Mouse (Mus musculus): ENCODE measurements around the gene Sept5. TPM values are rescaled to one million over a fixed set of nuclear protein-coding genes. Genes with fewer than 3 reads are reported as not detected.

The Sept5 gene
- polyA plus RNA-seq, 1 experiment: 74.2 TPM

GRCm38 (mm10) chr16:18645329-18645728 lies 15.6 kb upstream of the Sept5 start:
- H3K4me3 ChIP-seq (ENCODE audit: insufficient read depth, poor library complexity, severe bottlenecking): no peak overlapping the region

GRCm38 (mm10) chr16:18644485-18644884 lies 14.7 kb upstream of the Sept5 start:
- Histone ChIP-seq H3K4me3 (ENCODE audit: insufficient read depth, poor library complexity, severe bottlenecking) (no peak overlapping the region), H3K79me3 (ENCODE audit: low read depth) (no peaks in the 10 kb centered on the region), H3K36me3 (ENCODE audit: control insufficient read depth, insufficient read depth) (no peaks in the 10 kb centered on the region), H3K27me3 (ENCODE audit: control insufficient read depth, insufficient read depth, insufficient read length) (no peaks in the 10 kb centered on the region), H3ac (ENCODE audit: control insufficient read depth, insufficient read length, low read depth) (no peak overlapping the region), H3K79me2 (ENCODE audit: control insufficient read depth, insufficient read depth) (no peaks in the 10 kb centered on the region)
- TF ChIP-seq MYOD1 (IDR thresholded peaks at IDR 0.05; ENCODE audit: control insufficient read depth, insufficient read length, low read depth) (no peak), CEBPB (IDR thresholded peaks at IDR 0.05; ENCODE audit: low read depth) (no peak)

More at GRCm38 (mm10) chr16:18645329-18645728, 15.6 kb upstream of the Sept5 start:
- Histone ChIP-seq H3K79me2 (ENCODE audit: control insufficient read depth, insufficient read depth) (no peaks in the 10 kb centered on the region), H3ac (ENCODE audit: control insufficient read depth, insufficient read length, low read depth) (no peak overlapping the region), H3K36me3 (ENCODE audit: control insufficient read depth, insufficient read depth) (no peaks in the 10 kb centered on the region), H3K79me3 (ENCODE audit: low read depth) (no peaks in the 10 kb centered on the region), H3K27me3 (ENCODE audit: control insufficient read depth, insufficient read depth, insufficient read length) (no peaks in the 10 kb centered on the region)
- TF ChIP-seq FOSL1 (IDR thresholded peaks at IDR 0.05; ENCODE audit: insufficient read depth, low read length, poor library complexity, severe bottlenecking) (no peak), MAX (IDR thresholded peaks at IDR 0.05) (no peak), CEBPB (IDR thresholded peaks at IDR 0.05; ENCODE audit: low read depth) (no peak), MYOD1 (IDR thresholded peaks at IDR 0.05; ENCODE audit: control insufficient read depth, insufficient read length, low read depth) (no peak), USF1 (IDR thresholded peaks at IDR 0.05; ENCODE audit: low read depth) (no peak), MYOG (IDR thresholded peaks at IDR 0.05; ENCODE audit: control insufficient read depth, extremely low read depth, insufficient read length) (no peak), CTCF (IDR thresholded peaks at IDR 0.05; ENCODE audit: control insufficient read depth, insufficient read depth, insufficient read length) (no peak)

- Histone ChIP-seq H3K4me3 (ENCODE audit: insufficient read depth, poor library complexity, severe bottlenecking) (no peak overlapping the region), H3K36me3 (ENCODE audit: control insufficient read depth, insufficient read depth) (no peaks in the 10 kb centered on the region), H3K79me3 (ENCODE audit: low read depth) (no peaks in the 10 kb centered on the region), H3ac (ENCODE audit: control insufficient read depth, insufficient read length, low read depth) (no peak overlapping the region), H3K27me3 (ENCODE audit: control insufficient read depth, insufficient read depth, insufficient read length) (no peaks in the 10 kb centered on the region), H3K79me2 (ENCODE audit: control insufficient read depth, insufficient read depth) (no peaks in the 10 kb centered on the region)
- TF ChIP-seq CEBPB (IDR thresholded peaks at IDR 0.05; ENCODE audit: low read depth): no peak
- no peak for TF ChIP-seq MYOD1 (IDR thresholded peaks at IDR 0.05; ENCODE audit: control insufficient read depth, insufficient read length, low read depth)
- TF ChIP-seq MYOG (IDR thresholded peaks at IDR 0.05; ENCODE audit: control insufficient read depth, extremely low read depth, insufficient read length): no peak
Measured at GRCm38 (mm10) chr16:18643406-18643998, 13.7 kb upstream of the Sept5 start.

GRCm38 (mm10) chr16:18642897-18643296 lies 13.1 kb upstream of the Sept5 start:
- Histone ChIP-seq H3ac (ENCODE audit: control insufficient read depth, insufficient read length, low read depth) (no peak overlapping the region), H3K79me3 (ENCODE audit: low read depth) (no peaks in the 10 kb centered on the region), H3K36me3 (ENCODE audit: control insufficient read depth, insufficient read depth) (no peaks in the 10 kb centered on the region), H3K27me3 (ENCODE audit: control insufficient read depth, insufficient read depth, insufficient read length) (no peaks in the 10 kb centered on the region), H3K79me2 (ENCODE audit: control insufficient read depth, insufficient read depth) (no peaks in the 10 kb centered on the region), H3K4me3 (ENCODE audit: insufficient read depth, poor library complexity, severe bottlenecking) (no peak overlapping the region)
- TF ChIP-seq MYOG (IDR thresholded peaks at IDR 0.05; ENCODE audit: control insufficient read depth, extremely low read depth, insufficient read length): no peak
- no peak for TF ChIP-seq FOSL1 (IDR thresholded peaks at IDR 0.05; ENCODE audit: insufficient read depth, low read length, poor library complexity, severe bottlenecking)
- no peak for TF ChIP-seq CEBPB (IDR thresholded peaks at IDR 0.05; ENCODE audit: low read depth)
- no peak for TF ChIP-seq CTCF (IDR thresholded peaks at IDR 0.05; ENCODE audit: control insufficient read depth, insufficient read depth, insufficient read length)
- no peak for TF ChIP-seq MYOD1 (IDR thresholded peaks at IDR 0.05; ENCODE audit: control insufficient read depth, insufficient read length, low read depth)
- no peak for TF ChIP-seq MAX (IDR thresholded peaks at IDR 0.05)
- TF ChIP-seq USF1 (IDR thresholded peaks at IDR 0.05; ENCODE audit: low read depth): no peak

- no peak for TF ChIP-seq MYOD1 (IDR thresholded peaks at IDR 0.05; ENCODE audit: control insufficient read depth, insufficient read length, low read depth)
- TF ChIP-seq MYOG (IDR thresholded peaks at IDR 0.05; ENCODE audit: control insufficient read depth, extremely low read depth, insufficient read length): no peak
- TF ChIP-seq USF1 (IDR thresholded peaks at IDR 0.05; ENCODE audit: low read depth): no peak
- no peak for TF ChIP-seq FOSL1 (IDR thresholded peaks at IDR 0.05; ENCODE audit: insufficient read depth, low read length, poor library complexity, severe bottlenecking)
- H3ac ChIP-seq (ENCODE audit: control insufficient read depth, insufficient read length, low read depth): no peak overlapping the region
- H3K79me2 ChIP-seq (ENCODE audit: control insufficient read depth, insufficient read depth): no peaks in the 10 kb centered on the region
- no peaks in the 10 kb centered on the region for H3K27me3 ChIP-seq (ENCODE audit: control insufficient read depth, insufficient read depth, insufficient read length)
- H3K36me3 ChIP-seq (ENCODE audit: control insufficient read depth, insufficient read depth): no peaks in the 10 kb centered on the region
- H3K79me3 ChIP-seq (ENCODE audit: low read depth): no peaks in the 10 kb centered on the region
- no peak overlapping the region for H3K4me3 ChIP-seq (ENCODE audit: insufficient read depth, poor library complexity, severe bottlenecking)
Measured at GRCm38 (mm10) chr16:18642291-18642690, 12.5 kb upstream of the Sept5 start.

GRCm38 (mm10) chr16:18639382-18639929 lies 9.7 kb upstream of the Sept5 start:
- peaks cover 3% of the 10 kb centered on the region for H3K27me3 ChIP-seq (ENCODE audit: control insufficient read depth, insufficient read depth, insufficient read length)
- H3K79me3 ChIP-seq (ENCODE audit: low read depth): no peaks in the 10 kb centered on the region
- no peak for TF ChIP-seq MYOG (IDR thresholded peaks at IDR 0.05; ENCODE audit: control insufficient read depth, extremely low read depth, insufficient read length)
- TF ChIP-seq CTCF (IDR thresholded peaks at IDR 0.05; ENCODE audit: control insufficient read depth, insufficient read depth, insufficient read length): no peak
- H3K36me3 ChIP-seq (ENCODE audit: control insufficient read depth, insufficient read depth): no peaks in the 10 kb centered on the region
- H3ac ChIP-seq (ENCODE audit: control insufficient read depth, insufficient read length, low read depth): no peak overlapping the region
- H3K4me3 ChIP-seq (ENCODE audit: insufficient read depth, poor library complexity, severe bottlenecking): no peak overlapping the region
- no peaks in the 10 kb centered on the region for H3K79me2 ChIP-seq (ENCODE audit: control insufficient read depth, insufficient read depth)
